Mouse (Mus musculus): ENCODE data around the gene Exoc6.
"Not testable (repeated sequence)": the region's sequence is repeated elsewhere in the genome, so short reads cannot be mapped to it uniquely, and the experiment has no call there.

DNA sequence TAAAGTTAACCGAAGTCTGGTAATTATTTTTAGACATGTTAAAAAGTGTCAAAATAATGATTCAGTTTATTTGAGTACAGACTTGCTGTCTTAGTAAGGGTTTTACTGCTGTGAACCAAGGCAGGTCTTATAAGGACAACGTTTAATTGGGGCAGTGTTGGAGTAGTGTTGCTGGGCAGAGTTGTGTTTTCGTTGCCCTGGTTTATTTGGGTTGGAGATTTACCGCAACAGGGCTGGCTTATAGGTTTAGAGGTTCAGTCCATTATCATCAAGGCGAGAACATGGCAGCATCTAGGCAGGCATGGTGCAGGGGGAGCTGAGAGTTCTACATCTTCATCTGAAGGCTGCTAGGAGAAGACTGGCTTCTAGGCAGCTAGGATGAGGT is 4.0 kb downstream of the Exoc6 start:
- not testable (repeated sequence) for TF ChIP-seq CTCF (IDR thresholded peaks at IDR 0.05; ENCODE audit: low read depth, low read length); EP300 (IDR thresholded peaks at IDR 0.05; ENCODE audit: insufficient read depth, low read depth, low read length); POLR2A (IDR thresholded peaks at IDR 0.05; ENCODE audit: insufficient read depth, low read length)
